Mouse (Mus musculus): ENCODE data around the gene Snx33. TPM values are rescaled to one million over a fixed set of nuclear protein-coding genes. Genes with fewer than 3 reads are reported as not detected.

The Snx33 gene
- total RNA-seq (2014; rRNA removed) (7.6 and 8.8 TPM in 2 replicates), polyA plus RNA-seq (2012; rRNA removed) (8.9 and 10.5 TPM in 2 replicates)

DNA sequence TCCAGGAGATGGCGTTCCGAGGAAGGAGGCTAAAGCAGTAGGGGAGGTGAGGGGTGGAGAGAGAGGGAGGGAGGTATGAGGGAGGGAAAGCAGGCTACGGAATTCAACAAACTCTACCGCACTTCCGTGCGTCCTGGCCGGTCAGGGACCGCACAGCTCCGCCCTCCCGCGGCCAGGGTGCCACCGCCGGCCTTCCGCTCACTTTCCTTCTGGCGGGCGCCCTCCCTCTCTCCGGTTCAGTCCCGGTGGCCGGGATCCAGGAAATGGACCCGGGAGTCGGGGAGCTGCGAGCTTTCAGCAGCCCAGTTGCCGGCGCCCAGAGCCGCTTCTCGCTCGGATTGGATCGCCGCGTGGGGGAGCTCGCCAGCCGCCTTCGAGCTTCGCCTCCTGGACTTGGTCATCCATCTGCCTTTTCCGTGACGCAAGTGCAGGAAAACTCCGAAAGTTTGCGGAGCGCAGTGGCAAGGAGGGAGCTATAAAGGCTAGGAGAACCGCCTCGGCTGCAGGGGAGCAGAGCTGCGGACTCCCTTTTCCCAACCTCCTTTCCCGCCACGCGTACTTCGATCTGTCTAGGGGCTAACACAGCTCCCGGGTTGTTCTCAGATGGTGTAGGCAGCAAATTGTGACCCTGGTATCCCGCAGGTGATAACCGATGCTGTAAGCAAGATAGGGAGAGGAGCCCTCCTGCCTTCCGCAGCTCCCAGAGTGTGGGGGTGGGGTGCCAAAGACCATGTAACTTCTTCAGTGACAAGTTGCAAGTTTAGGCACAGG is at the start of gene Snx33:
Snx33 (minus strand) TSS at position 331 of the 771 bp plus-strand sequence.
- H3K9ac ChIP-seq (ENCODE audit: low read depth, low read length), result peak within 1 kb of the TSS; percentile 85
- no peaks in the 10 kb centered on the region for H3K36me3 ChIP-seq (ENCODE audit: control insufficient read depth, insufficient read depth, low read length)
- TF ChIP-seq POLR2A (IDR thresholded peaks at IDR 0.05; ENCODE audit: extremely low read depth, insufficient read depth, low read length) (0 out of 2 replicates have a peak, but pooled peaks have one; percentile 31), CTCF (IDR thresholded peaks at IDR 0.05; ENCODE audit: low read depth, low read length) (peak; percentile 79)
- H3K27me3 ChIP-seq (ENCODE audit: control insufficient read depth, insufficient read depth, low read length), result no peaks in the 10 kb centered on the region
- peaks cover 18% of the 10 kb centered on the region; the same call in 1 of the 2 replicates for H3K79me2 ChIP-seq (ENCODE audit: control insufficient read depth, insufficient read depth, low read length)
- peak within 1 kb of the TSS; percentile 89 for H3K27ac ChIP-seq (replicated peaks; ENCODE audit: insufficient read depth, low read depth, low read length)
- WGBS, result under 1% methylated on average over 50 of the region's 50 CpGs
- peak; percentile 87 for DNase-seq (ENCODE audit: extremely low read depth, low read depth, low spot score)
- H3K4me1 ChIP-seq (ENCODE audit: control insufficient read depth, insufficient read depth, low read length), result peaks cover 35% of the 10 kb centered on the region
- peak within 1 kb of the TSS; percentile 64 for H3K4me3 ChIP-seq (ENCODE audit: insufficient read depth, low read depth, low read length)

DNA sequence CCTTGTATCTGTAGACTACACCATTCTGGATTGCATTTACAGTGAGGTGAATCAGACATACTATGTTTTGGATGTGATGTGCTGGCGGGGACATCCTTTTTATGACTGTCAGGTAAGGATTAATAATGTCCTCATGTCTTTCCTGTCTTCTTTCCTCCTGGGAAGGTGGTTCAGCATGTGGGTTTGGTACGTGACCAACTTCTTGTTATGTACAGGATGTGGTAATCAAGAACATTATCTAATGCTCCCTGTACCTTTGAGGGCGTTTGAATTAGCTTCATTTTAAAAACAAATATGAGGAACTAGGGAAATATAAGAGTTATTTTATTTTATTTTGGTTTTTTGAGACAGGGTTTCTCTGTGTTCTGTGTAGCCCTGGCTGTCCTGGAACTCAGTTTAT is 47.0 kb upstream of the Snx33 start:
- Histone ChIP-seq H3K4me1 (ENCODE audit: control insufficient read depth, insufficient read depth, low read length) (no peaks in the 10 kb centered on the region), H3K9ac (ENCODE audit: low read depth, low read length) (no peak overlapping the region), H3K27me3 (ENCODE audit: control insufficient read depth, insufficient read depth, low read length) (no peaks in the 10 kb centered on the region), H3K27ac (replicated peaks; ENCODE audit: insufficient read depth, low read depth, low read length) (no peak overlapping the region), H3K36me3 (ENCODE audit: control insufficient read depth, insufficient read depth, low read length) (peaks cover 11% of the 10 kb centered on the region), H3K79me2 (ENCODE audit: control insufficient read depth, insufficient read depth, low read length) (no peaks in the 10 kb centered on the region), H3K4me3 (ENCODE audit: insufficient read depth, low read depth, low read length) (no peak overlapping the region)
- TF ChIP-seq POLR2A (IDR thresholded peaks at IDR 0.05; ENCODE audit: extremely low read depth, insufficient read depth, low read length) (no peak), CTCF (IDR thresholded peaks at IDR 0.05; ENCODE audit: low read depth, low read length) (no peak)
- WGBS, result 78% methylated on average over 3 of the region's 3 CpGs
- no peak for DNase-seq (ENCODE audit: extremely low read depth, low read depth, low spot score)

DNA sequence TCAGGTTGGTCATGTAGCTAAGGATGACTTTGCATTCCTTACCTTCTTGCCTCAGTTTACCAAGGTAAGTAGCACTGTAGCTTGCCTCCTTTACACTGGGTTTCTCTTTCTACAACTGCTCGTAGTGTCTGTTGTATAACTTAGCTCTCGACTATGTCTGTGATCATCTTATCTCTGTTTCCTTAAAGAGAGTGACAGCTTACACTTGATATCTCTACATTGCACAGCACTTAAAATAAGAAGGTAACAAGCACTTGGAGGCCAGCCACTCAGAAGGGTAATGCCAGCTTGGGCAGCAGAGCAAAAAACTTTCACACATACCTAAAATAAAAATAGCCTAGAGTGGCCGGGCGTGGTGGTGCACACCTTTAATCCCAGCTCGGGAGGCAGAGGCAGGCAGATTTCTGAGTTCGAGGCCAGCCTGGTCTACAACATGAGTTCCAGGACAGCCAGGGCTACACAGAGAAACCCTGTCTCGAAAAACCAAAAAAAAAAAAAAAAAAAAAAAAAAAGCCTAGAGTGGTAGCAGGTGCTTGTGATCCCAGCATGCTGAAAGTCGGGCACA is 45.9 kb upstream of the Snx33 start:
- Histone ChIP-seq H3K27me3 (ENCODE audit: control insufficient read depth, insufficient read depth, low read length) (no peaks in the 10 kb centered on the region), H3K9ac (ENCODE audit: low read depth, low read length) (no peak overlapping the region), H3K36me3 (ENCODE audit: control insufficient read depth, insufficient read depth, low read length) (peaks cover 11% of the 10 kb centered on the region), H3K79me2 (ENCODE audit: control insufficient read depth, insufficient read depth, low read length) (no peaks in the 10 kb centered on the region), H3K4me1 (ENCODE audit: control insufficient read depth, insufficient read depth, low read length) (no peaks in the 10 kb centered on the region), H3K4me3 (ENCODE audit: insufficient read depth, low read depth, low read length) (no peak overlapping the region), H3K27ac (replicated peaks; ENCODE audit: insufficient read depth, low read depth, low read length) (no peak overlapping the region)
- DNase-seq (ENCODE audit: extremely low read depth, low read depth, low spot score), result no peak
- 96% methylated on average over 8 of the region's 8 CpGs for WGBS
- TF ChIP-seq CTCF (IDR thresholded peaks at IDR 0.05; ENCODE audit: low read depth, low read length), result no peak
- TF ChIP-seq POLR2A (IDR thresholded peaks at IDR 0.05; ENCODE audit: extremely low read depth, insufficient read depth, low read length), result no peak

DNA sequence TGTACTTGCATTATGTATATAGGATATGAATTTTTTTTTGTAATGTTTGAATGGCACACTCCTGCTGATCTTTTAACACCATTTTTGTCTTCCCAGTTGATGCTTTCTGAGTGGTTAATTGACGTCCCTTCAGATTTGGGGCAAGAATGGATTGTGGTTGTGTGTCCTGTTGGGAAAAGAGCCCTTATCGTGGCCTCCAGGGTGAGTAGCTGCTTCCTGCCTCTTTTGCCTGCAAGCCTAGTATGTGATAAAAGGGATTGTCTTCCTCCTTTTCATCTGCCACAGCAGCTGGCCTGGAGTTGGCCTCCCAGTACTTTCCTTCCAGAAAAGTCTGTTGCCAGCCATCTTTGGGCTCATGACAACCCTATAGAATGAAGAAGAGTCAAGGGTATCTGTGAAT is 42.0 kb upstream of the Snx33 start:
- H3K36me3 ChIP-seq (ENCODE audit: control insufficient read depth, insufficient read depth, low read length), result peaks cover 11% of the 10 kb centered on the region
- no peak for TF ChIP-seq POLR2A (IDR thresholded peaks at IDR 0.05; ENCODE audit: extremely low read depth, insufficient read depth, low read length)
- H3K4me1 ChIP-seq (ENCODE audit: control insufficient read depth, insufficient read depth, low read length), result no peaks in the 10 kb centered on the region
- no peaks in the 10 kb centered on the region for H3K79me2 ChIP-seq (ENCODE audit: control insufficient read depth, insufficient read depth, low read length)
- H3K27ac ChIP-seq (replicated peaks; ENCODE audit: insufficient read depth, low read depth, low read length), result no peak overlapping the region
- no peak for DNase-seq (ENCODE audit: extremely low read depth, low read depth, low spot score)
- no peak overlapping the region for H3K9ac ChIP-seq (ENCODE audit: low read depth, low read length)
- H3K4me3 ChIP-seq (ENCODE audit: insufficient read depth, low read depth, low read length), result no peak overlapping the region
- 85% methylated on average over 2 of the region's 2 CpGs for WGBS
- no peaks in the 10 kb centered on the region for H3K27me3 ChIP-seq (ENCODE audit: control insufficient read depth, insufficient read depth, low read length)

DNA sequence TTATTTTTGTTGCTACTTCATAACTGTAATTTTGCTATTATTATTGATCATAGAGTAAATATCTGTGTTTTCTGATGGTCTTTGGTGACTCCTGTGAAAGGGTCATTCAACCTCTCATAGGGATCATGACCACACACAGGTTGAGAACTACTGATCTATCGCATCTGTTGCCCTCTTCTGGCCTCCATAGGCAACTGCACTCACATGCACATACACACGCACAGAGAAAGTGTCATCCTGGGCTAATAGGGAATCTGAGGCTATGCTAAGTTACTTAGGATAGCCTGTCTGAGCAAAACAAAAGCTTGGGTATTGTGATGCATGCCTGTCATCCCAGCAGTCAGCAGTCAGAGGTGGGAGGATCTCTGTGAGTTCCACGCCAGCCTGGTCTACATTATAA is 33.4 kb upstream of the Snx33 start:
- Histone ChIP-seq H3K36me3 (ENCODE audit: control insufficient read depth, insufficient read depth, low read length) (peaks cover 20% of the 10 kb centered on the region), H3K27me3 (ENCODE audit: control insufficient read depth, insufficient read depth, low read length) (no peaks in the 10 kb centered on the region), H3K27ac (replicated peaks; ENCODE audit: insufficient read depth, low read depth, low read length) (no peak overlapping the region), H3K4me3 (ENCODE audit: insufficient read depth, low read depth, low read length) (no peak overlapping the region), H3K79me2 (ENCODE audit: control insufficient read depth, insufficient read depth, low read length) (no peaks in the 10 kb centered on the region), H3K9ac (ENCODE audit: low read depth, low read length) (no peak overlapping the region), H3K4me1 (ENCODE audit: control insufficient read depth, insufficient read depth, low read length) (no peaks in the 10 kb centered on the region)
- 98% methylated on average over 3 of the region's 3 CpGs for WGBS
- DNase-seq (ENCODE audit: extremely low read depth, low read depth, low spot score), result no peak
- TF ChIP-seq POLR2A (IDR thresholded peaks at IDR 0.05; ENCODE audit: extremely low read depth, insufficient read depth, low read length), result no peak
- peak; percentile 12; the same call in 1 of the 2 replicates for TF ChIP-seq CTCF (IDR thresholded peaks at IDR 0.05; ENCODE audit: low read depth, low read length)

DNA sequence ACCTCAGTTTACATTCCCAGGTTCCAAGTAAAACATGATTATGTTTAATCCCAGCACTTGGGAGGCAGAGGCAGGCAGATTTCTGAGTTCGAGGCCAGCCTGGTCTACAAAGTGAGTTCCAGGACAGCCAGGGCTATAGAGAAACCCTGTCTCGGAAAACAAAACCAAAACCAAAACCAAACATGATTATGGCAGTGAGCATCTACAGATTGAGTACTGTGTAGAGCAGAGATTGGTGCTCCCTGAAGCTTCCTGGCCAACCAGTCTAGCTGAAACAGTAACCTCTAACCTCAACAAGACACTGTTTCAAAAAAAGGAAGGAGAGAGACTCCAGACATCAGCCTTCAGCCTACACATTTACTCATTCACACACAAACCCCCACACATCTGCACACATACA is 30.5 kb upstream of the Snx33 start:
- H3K79me2 ChIP-seq (ENCODE audit: control insufficient read depth, insufficient read depth, low read length), result no peaks in the 10 kb centered on the region
- 83% methylated on average over 2 of the region's 2 CpGs for WGBS

More for the DNA sequence above, 30.5 kb upstream of the Snx33 start:
- Histone ChIP-seq H3K27ac (replicated peaks; ENCODE audit: insufficient read depth, low read depth, low read length) (no peak overlapping the region), H3K4me3 (ENCODE audit: insufficient read depth, low read depth, low read length) (no peak overlapping the region), H3K36me3 (ENCODE audit: control insufficient read depth, insufficient read depth, low read length) (peaks cover 11% of the 10 kb centered on the region), H3K4me1 (ENCODE audit: control insufficient read depth, insufficient read depth, low read length) (no peaks in the 10 kb centered on the region), H3K27me3 (ENCODE audit: control insufficient read depth, insufficient read depth, low read length) (no peaks in the 10 kb centered on the region), H3K9ac (ENCODE audit: low read depth, low read length) (no peak overlapping the region)
- DNase-seq (ENCODE audit: extremely low read depth, low read depth, low spot score), result no peak
- no peak for TF ChIP-seq POLR2A (IDR thresholded peaks at IDR 0.05; ENCODE audit: extremely low read depth, insufficient read depth, low read length)
- no peak for TF ChIP-seq CTCF (IDR thresholded peaks at IDR 0.05; ENCODE audit: low read depth, low read length)

Measured in liver, adult 2 months (tissue).